Mouse (Mus musculus) kidney, postnatal 36 days (tissue): ENCODE data around the gene Gpr62.

ENCODE experiments used
- DNase-seq, 2 experiments: peaks; one replicate each; pipeline ENCODE4 v3.0.0; 2021 to 2022; ENCODE audit warnings: mixed read lengths in 2 of 2

Gpr62 gene

GRCm38 (mm10) chr9:106473753-106474105 is 8.0 kb upstream of the Gpr62 start:
- no peak for DNase-seq

DNA sequence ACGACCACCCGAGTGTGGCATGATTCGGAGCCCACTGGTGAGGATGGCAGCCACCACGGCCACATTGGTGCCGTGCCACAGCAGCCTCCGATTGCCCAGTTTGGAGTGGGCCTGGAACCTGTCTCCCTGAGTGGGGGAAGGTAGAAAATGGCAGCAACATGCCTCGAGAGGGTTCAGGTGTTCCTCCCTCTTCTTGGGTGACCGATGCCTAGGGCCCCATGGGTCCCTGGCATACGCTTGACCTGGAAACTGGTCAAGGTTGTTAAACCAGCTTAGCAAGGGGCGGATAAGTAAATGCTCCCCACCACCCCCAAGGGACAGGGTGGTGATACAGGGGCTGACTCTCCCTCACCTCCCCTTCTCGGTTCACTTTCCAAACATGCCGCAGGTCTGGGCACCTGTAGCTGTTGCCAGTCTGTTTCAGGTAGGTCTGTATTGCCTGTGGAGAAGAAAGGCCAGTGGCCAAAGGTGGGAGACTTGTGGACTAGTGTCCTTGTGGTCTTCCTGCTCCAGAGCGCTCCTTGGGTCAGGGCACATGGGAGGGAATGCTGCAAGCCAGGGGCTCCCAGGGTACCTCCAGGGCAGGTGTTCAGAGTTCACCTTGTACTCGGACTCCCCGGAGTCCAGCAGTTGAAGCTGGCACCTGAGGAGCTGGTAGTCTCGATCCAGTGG is 7.5 kb upstream of the Gpr62 start:
- DNase-seq, result peak; percentile 64 to 72

DNA sequence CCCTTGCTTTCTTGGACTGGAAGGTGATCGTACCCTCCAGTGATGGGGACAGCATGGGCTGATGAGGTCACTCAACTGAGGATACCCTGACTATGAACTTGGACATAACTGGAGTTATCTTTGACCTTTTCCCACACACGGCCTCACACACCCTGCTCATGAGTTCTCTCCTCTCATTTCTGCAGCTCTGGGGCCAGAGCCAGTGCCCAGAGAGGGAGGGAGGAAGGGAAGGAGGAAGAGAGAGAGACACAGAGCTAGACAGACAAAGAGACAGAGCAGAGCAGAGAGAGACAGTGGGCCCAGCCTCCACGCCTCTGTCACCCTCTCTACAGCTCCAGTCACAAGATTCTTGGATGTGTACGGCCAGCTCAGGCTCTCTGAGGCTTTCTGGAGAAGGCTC is 6.6 kb upstream of the Gpr62 start:
- DNase-seq, result peak in 1 of 2 experiments; percentile 41

- peak; percentile 77 to 81 for DNase-seq
These were observed 6.2 kb upstream of the Gpr62 start for GRCm38 (mm10) chr9:106471892-106472291.

- peak; percentile 23 to 45 for DNase-seq
These were observed 5.4 kb upstream of the Gpr62 start for GRCm38 (mm10) chr9:106470991-106471750.

DNA sequence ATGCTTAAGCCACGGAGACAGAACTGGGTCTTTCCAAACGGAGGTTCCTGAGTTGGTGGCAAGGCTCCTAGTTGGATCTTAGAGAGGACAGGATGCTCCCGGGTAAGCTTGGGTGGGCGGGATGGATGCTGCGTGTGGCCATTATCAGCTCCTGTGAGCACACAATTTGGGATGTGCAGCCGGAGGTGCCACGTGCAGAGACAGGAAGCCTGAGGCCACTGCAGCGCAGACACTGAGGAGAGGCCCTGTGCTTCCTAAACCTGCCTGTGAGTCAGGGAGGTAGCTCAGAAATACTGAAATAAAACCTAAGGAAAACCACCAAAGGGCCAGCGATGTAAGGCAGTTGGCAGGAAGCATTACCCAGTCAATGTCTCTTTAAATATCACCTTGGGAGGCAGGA is 4.0 kb upstream of the Gpr62 start:
- no peak for DNase-seq

- no peak for DNase-seq
These were observed 3.6 kb upstream of the Gpr62 start for GRCm38 (mm10) chr9:106469317-106469716.

GRCm38 (mm10) chr9:106467746-106468145 is 2.0 kb upstream of the Gpr62 start:
- no peak for DNase-seq

GRCm38 (mm10) chr9:106466721-106467120 is 983 bp upstream of the Gpr62 start:
- no peak for DNase-seq

GRCm38 (mm10) chr9:106464751-106465541 is 792 bp downstream of the Gpr62 start:
- peak in 1 of 2 experiments; percentile 75 for DNase-seq

- no peak for DNase-seq
These were observed 2.3 kb downstream of the Gpr62 start for GRCm38 (mm10) chr9:106463122-106464063.

- DNase-seq, result no peak
These were observed 3.3 kb downstream of the Gpr62 start for GRCm38 (mm10) chr9:106462430-106462800.

DNA sequence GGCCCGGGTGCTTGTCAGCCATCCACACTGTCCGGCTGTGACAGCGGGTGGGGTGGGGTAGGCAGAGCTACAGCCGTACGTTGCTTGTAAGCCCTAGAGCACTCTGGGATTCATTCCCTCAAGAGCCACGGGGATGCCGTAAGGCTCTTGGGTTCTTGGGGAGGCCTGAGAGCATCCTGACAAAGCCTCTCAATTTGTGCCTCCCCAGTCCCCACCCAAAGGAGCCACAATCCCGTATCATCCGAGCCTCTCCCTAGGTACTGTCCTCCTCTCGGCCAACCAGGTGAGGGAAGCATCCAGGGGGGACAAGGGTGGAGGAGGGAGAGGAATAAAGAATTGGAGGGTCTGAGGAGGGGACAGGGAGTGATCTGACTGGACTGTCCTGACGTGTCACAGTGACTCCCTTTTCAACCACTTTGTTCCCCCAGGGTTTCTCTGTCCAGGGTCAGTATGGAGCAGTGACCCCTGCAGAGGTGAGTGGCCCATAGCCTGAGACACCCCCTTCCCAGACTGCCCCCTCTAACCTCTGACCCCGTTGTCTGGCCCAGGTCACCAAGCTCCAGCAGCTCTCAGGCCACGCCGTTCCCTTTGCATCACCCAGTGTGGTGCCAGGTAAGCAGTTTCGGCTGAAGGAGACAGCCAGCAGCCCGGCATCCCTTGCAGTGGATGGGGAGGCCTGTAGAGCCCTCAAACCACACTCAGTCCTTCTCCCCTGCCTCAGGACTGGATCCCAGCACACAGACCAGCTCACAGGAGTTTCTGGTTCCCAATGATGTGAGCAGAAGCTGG is 3.9 kb downstream of the Gpr62 start:
- no peak for DNase-seq

DNA sequence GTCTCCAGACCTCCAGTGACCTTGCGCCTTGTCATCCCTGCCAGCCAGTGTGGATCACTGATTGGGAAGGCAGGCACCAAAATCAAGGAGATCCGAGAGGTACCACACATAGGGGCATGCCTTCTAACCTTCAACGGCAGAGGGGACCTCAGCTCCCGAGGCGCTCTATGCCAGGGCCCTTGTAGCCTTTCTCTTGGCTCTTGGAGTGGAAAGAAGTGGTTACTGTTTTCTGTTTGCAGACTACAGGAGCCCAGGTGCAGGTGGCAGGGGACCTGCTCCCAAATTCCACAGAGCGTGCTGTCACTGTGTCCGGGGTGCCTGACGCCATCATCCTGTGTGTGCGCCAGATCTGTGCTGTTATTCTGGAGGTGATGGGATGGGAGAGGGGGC is 4.7 kb downstream of the Gpr62 start:
- no peak for DNase-seq

DNA sequence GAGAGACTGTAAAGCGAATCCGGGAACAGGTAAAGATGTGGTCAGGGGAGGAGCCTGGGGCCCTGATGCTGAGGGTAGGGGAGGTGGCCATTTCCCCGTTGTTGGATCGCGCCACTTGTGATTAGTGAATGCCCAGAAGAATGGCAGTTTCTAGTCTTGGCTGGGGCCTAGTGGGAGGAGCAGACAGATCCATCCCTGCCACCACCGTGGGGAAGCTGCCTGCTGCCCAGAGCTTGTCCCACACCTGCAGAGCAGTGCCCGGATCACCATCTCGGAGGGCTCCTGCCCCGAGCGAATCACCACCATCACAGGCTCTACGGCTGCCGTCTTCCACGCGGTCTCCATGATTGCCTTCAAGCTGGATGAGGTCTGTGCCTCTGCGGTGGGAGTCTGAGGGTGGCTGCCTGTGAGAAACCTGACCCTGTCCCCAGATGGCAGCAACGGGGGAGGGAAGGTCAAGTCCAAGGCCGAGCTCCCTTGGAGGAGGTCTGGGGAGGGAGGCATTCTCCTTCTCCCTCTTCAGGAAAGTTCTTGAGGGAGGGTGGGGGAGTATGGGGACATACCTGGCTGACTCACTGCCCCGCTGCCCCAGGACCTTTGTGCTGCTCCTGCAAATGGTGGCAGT is 5.2 kb downstream of the Gpr62 start:
- no peak for DNase-seq

GRCm38 (mm10) chr9:106459946-106460345 is 5.8 kb downstream of the Gpr62 start:
- no peak for DNase-seq

- DNase-seq, result no peak
These were observed 7.8 kb downstream of the Gpr62 start for GRCm38 (mm10) chr9:106457920-106458319.

DNA sequence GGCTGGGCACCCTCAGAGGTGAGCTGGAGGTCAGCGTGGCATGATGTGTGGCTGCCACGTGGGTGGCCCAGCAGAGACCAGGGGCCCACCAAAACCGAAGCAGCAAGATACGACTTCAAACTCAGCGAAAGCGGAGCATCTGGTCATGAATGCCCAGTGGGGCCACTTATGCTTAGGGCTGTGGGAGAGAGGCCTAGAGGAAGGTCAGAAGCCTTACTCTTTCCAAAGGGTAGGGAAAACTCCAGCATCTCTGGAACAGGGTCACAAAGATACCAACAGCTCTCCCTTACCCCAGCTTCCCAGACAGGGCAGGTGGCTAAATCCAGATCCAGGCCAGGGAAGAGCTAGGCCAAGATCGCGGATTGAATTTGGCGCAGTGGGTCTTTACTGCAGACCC is 8.6 kb downstream of the Gpr62 start:
- no peak for DNase-seq

DNA sequence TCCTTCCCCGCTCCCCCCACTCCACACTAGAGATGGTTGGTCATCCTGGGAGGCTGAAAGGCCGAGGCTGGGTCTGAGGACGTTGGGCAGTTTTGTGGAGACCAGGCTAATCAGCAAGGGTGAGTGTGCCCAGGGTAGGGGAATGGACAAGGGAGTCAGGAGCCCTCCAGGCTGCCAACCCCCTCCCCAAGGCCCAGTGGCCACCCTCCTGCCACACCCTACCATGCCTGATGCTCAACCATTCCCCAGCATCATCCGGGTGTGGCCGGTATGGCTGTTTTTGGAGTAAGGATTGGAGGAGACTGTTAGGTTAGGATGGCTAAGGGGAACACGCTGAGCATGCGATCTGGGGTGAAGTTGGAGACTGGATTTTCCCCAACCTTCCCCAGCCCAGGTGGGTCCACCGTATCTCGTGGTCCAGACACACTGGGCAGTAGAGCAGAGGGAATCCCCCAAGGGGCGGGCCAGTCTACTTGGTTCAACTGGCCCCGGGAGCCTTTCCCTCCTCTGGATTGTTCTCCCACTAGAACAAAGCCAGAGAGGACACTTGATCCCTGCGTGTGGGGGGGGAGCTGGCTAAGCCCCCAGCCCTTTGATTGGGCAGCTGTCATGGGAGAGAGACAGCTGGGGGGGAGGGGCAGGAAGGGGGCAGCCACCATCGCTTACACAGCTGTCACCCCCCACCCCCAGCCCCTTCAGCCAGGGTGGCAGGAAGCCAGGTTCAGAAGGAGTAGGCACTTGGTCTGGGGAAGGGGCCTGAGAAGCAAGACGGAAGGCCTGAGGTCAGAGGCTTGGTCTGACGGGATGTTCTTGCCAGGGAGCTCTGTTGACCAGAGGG is 9.2 kb downstream of the Gpr62 start:
- DNase-seq, result peak in 1 of 2 experiments; percentile 1
